Mouse (Mus musculus) lung, embryonic 14.5 days (tissue): ENCODE results near the gene Slc16a7. TPM values are rescaled to one million over a fixed set of nuclear protein-coding genes. Genes with fewer than 3 reads are reported as not detected.
A peak's percentile ranks its signal among the peaks of the same experiment; 100 is the strongest.

ENCODE experiments used
- ATAC-seq: fragments of 200-750 bp; cut with Nextera tagmentation; 2 replicates; pipeline ENCODE4 v1.8.0; 2017; ENCODE audit warnings: mild to moderate bottlenecking, moderate TSS enrichment, moderate library complexity; ENCODE audit not compliant: insufficient read depth
- DNase-seq: peaks from one replicate; pipeline ENCODE4 v3.0.0-alpha.2; 2015
- H3K27ac ChIP-seq: fragments of 300-500 bp; sonication (generic); 2 replicates; pipeline ENCODE4 v1.5.1; 2014; ENCODE audit warnings: low read depth, mild to moderate bottlenecking, moderate library complexity
- H3K27me3 ChIP-seq: fragments of 300-500 bp; sonication (generic); 2 replicates; pipeline ENCODE4 v1.6.1; 2014; ENCODE audit warnings: low read length, control low read depth; ENCODE audit not compliant: insufficient read depth
- H3K36me3 ChIP-seq: fragments of 300-500 bp; sonication (generic); 2 replicates; pipeline ENCODE4 v1.6.1; 2014; ENCODE audit warnings: control low read depth; ENCODE audit not compliant: insufficient read depth
- H3K4me1 ChIP-seq: fragments of 300-500 bp; sonication (generic); 2 replicates; pipeline ENCODE4 v1.6.1; 2014; ENCODE audit warnings: antibody characterized with exemption, control low read depth; ENCODE audit not compliant: insufficient read depth
- H3K4me2 ChIP-seq: fragments of 300-500 bp; sonication (generic); 2 replicates; pipeline ENCODE4 v1.6.1; 2014; ENCODE audit warnings: mild to moderate bottlenecking
- H3K4me3 ChIP-seq: fragments of 300-500 bp; sonication (generic); 2 replicates; pipeline ENCODE4 v1.5.1; 2014; ENCODE audit warnings: low read depth, low read length
- H3K9ac ChIP-seq: fragments of 300-500 bp; sonication (generic); 2 replicates; pipeline ENCODE4 v1.6.1; 2014
- H3K9me3 ChIP-seq: fragments of 300-500 bp; sonication (generic); 2 replicates; pipeline ENCODE4 v1.6.1; 2016; ENCODE audit warnings: low read depth, low read length, control low read depth
- CTCF ChIP-seq: IDR thresholded peaks from 2 replicates; pipeline ENCODE4 v1.5.1; 2016; ENCODE audit warnings: antibody characterized with exemption, low read depth
- WGBS: fragments of 180-500 bp; shearing (Covaris S2); extraction: QIAGEN DNeasy Blood & Tissue Kit; methylation state at CpG from one replicate; pipeline ENCODE4 v1.1.7; 2014; 5-methylcytosine and 5-hydroxymethylcytosine counted together
- polyA plus RNA-seq: library from polyadenylated mRNA; unstranded; fragments of >200 nt; fragmentation: Nextera tagmentation; extraction: Ambion mirVana; gene quantifications from 2 replicates; pipeline ENCODE4 v1.2.1, GENCODE M21; 2014

The Slc16a7 gene
- polyA plus RNA-seq, 1 experiment from 2014 or later, result 5.4 TPM

DNA sequence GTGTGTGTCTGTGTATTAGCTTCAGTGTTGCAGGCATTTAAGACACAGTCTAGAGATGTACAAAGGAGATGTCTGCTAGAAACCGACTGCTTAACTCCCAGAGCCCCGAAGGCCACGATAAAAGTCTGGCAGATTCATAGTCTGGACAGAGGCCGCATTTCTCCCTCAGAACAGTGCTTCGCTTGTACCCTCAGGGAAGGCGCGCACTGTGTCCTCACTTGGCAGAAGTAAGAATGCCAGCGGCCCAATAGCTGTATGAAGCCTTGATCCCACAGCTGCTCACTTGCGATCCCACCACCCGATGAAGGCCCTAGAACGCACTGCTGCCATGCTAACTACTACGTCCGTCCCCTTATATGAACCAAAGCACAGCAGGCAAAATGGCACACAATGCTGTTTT is 16.6 kb downstream of the Slc16a7 start:
- no peak overlapping the region for H3K27ac ChIP-seq
- H3K9ac ChIP-seq, result no peak overlapping the region
- WGBS, result 94% methylated on average over 13 of the region's 13 CpGs
- no peaks in the 10 kb centered on the region for H3K36me3 ChIP-seq
- no peaks in the 10 kb centered on the region for H3K4me1 ChIP-seq
- ATAC-seq, result no peak
- no peak overlapping the region for H3K4me3 ChIP-seq
- H3K27me3 ChIP-seq, result no peaks in the 10 kb centered on the region
- TF ChIP-seq CTCF, result no peak
- H3K4me2 ChIP-seq, result no peak overlapping the region
- no peaks in the 10 kb centered on the region for H3K9me3 ChIP-seq
- no peak for DNase-seq

DNA sequence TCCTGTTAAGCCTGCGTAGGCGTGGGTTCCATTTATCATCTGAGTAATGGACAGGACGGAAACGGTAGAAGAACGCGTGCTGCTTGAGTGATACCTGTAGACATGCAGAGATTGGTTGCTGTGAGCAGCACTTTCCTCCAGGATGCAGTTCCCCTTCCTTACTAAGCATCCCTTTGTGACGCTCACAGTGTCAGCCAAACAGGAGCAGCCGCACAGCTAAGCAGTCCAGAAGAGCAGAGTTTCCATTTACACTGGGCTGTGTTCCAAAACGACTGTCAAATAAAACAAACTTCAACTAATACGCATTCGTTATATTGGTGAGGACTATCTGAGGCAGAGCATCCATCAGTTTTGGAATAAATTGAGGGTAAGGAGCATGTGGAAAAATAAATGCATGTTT is 17.8 kb downstream of the Slc16a7 start:
- WGBS, result 55% methylated on average over 11 of the region's 11 CpGs

DNA sequence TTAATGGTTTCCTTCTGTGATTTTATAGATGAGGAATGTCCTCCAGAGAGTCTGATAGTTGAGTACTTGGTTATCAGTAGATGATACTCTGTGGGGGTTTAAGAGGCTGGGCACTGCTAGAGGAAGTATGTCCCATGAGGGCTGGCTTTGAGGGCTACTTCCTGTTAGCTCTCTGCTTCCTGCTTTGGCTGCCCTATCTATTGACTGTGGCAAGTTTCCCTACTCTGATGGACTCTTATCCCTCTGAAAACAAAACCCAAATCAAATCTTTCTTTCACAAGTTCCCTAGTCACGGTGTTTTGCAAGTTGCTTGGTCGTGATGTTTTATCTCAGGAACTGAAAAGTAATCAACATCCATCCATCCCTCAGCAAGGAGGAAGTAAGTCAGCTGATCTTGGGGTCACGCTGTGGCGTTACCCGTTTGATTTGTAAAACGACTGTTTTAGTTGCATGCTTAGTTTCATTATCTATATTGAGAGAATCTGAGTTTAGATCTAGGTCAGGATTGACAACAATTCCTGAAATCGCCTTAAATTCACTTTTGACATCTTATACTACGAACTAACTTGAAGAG is 19.1 kb downstream of the Slc16a7 start:
- Histone ChIP-seq H3K27me3 (no peaks in the 10 kb centered on the region), H3K9ac (no peak overlapping the region), H3K36me3 (no peaks in the 10 kb centered on the region), H3K4me2 (no peak overlapping the region), H3K27ac (no peak overlapping the region), H3K4me3 (no peak overlapping the region), H3K9me3 (no peaks in the 10 kb centered on the region), H3K4me1 (no peaks in the 10 kb centered on the region)
- ATAC-seq (no peak), DNase-seq (no peak)
- TF ChIP-seq CTCF, result no peak
- WGBS, result 59% methylated on average over 8 of the region's 8 CpGs

More for the DNA sequence above, 17.8 kb downstream of the Slc16a7 start:
- DNase-seq, result peak; percentile 70
- H3K27ac ChIP-seq, result no peak overlapping the region
- no peak overlapping the region for H3K4me2 ChIP-seq
- H3K9ac ChIP-seq, result no peak overlapping the region
- H3K27me3 ChIP-seq, result no peaks in the 10 kb centered on the region
- ATAC-seq, result peak; percentile 44; the same call in 1 of the 2 replicates
- TF ChIP-seq CTCF, result no peak
- no peak overlapping the region for H3K4me3 ChIP-seq
- no peaks in the 10 kb centered on the region for H3K4me1 ChIP-seq
- no peaks in the 10 kb centered on the region for H3K9me3 ChIP-seq
- H3K36me3 ChIP-seq, result no peaks in the 10 kb centered on the region

DNA sequence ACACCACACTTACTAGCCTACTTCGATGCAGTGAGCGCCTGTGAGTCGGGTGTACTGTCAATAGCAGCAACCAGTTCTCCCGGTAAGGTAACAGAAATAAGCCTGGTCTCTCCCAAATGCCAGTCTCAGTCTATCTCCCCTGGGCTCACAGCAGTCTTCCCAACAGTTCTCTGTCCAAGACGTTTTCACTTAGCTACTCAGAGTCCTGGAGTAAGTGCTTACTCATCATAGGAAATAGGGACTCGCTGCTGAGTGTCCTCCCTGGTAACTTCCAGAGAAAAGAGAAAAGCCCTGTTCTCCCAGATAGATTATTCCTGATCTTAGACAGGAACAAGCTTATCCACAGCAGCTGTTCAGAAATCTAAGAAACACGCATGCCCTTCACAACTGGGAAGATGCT is 30.8 kb downstream of the Slc16a7 start:
- Histone ChIP-seq H3K9ac (no peak overlapping the region), H3K27ac (no peak overlapping the region), H3K4me1 (no peaks in the 10 kb centered on the region), H3K36me3 (no peaks in the 10 kb centered on the region), H3K9me3 (no peaks in the 10 kb centered on the region), H3K4me3 (no peak overlapping the region), H3K27me3 (no peaks in the 10 kb centered on the region), H3K4me2 (no peak overlapping the region)
- DNase-seq, result no peak
- no peak for ATAC-seq
- TF ChIP-seq CTCF, result no peak
- WGBS, result 80% methylated on average over 7 of the region's 7 CpGs

DNA sequence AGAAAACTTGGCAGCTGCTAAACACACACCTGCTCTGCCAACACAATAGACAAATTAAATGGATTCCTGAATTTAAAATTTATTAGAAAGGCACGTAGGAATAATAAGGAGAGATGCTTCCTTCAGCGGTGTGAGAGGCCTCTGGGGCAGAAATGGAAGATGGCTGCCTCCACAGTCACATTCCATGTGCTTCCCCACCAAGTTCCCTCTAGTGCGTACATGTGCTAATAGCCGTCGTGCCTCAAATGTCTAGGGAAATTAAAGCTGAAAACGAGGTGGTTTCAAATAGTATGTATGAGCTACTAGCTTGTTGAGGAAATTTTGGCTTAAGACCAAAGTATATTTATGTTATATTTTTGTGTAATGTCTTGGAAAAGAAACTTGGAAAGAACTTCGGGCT is 36.5 kb downstream of the Slc16a7 start:
- no peak overlapping the region for H3K27ac ChIP-seq
- H3K4me2 ChIP-seq, result no peak overlapping the region
- H3K4me3 ChIP-seq, result no peak overlapping the region
- H3K9me3 ChIP-seq, result no peaks in the 10 kb centered on the region
- no peaks in the 10 kb centered on the region for H3K4me1 ChIP-seq
- WGBS, result 64% methylated on average over 7 of the region's 7 CpGs
- TF ChIP-seq CTCF, result no peak
- no peaks in the 10 kb centered on the region for H3K36me3 ChIP-seq
- H3K9ac ChIP-seq, result no peak overlapping the region
- ATAC-seq (no peak), DNase-seq (peak; percentile 23)
- no peaks in the 10 kb centered on the region for H3K27me3 ChIP-seq

DNA sequence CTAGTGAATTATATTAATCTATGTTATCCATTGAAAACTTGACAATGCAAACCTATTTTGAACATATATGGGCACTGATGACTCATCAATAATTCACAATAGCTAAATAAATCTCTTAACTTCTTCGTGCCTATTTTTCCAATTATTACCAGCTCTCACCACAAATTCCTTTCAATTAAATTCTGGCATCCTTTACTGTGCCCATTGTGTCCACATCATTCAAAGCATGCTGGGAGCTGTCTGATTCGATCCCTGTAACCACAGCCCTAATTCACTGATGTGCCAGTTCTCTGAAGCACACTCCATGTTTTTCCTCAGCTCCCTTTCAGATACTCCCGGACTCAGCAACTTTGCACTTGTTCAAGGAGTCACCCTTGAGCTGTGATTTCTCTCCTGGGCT is 41.1 kb downstream of the Slc16a7 start:
- H3K27ac ChIP-seq, result no peak overlapping the region
- DNase-seq (no peak), ATAC-seq (no peak)
- TF ChIP-seq CTCF, result no peak
- WGBS, result 78% methylated on average over 3 of the region's 3 CpGs
- no peaks in the 10 kb centered on the region for H3K36me3 ChIP-seq
- no peaks in the 10 kb centered on the region for H3K4me1 ChIP-seq
- H3K4me2 ChIP-seq, result no peak overlapping the region
- H3K9me3 ChIP-seq, result no peaks in the 10 kb centered on the region
- no peak overlapping the region for H3K4me3 ChIP-seq
- H3K9ac ChIP-seq, result no peak overlapping the region
- no peaks in the 10 kb centered on the region for H3K27me3 ChIP-seq

DNA sequence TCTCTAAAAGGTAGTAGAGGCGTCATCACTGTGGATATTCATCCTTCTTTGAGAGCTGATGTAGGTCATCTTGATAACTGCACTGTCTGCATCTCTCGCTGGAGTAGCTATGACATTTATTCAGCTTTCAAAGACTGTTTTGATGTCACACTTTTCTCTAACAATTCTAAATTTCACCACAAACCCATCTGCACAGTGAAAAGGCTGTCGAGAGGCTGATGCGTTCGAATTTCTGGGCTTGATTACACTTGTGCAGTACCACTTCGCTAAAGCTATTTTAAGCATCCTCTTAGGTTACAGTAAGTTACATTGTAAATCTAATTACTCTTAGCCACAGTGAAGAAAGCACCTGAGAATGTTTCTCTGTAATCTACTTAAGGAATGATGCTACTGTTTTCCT is 42.1 kb downstream of the Slc16a7 start:
- no peak for ATAC-seq
- no peaks in the 10 kb centered on the region for H3K27me3 ChIP-seq
- no peaks in the 10 kb centered on the region for H3K36me3 ChIP-seq
- TF ChIP-seq CTCF, result no peak
- no peak overlapping the region for H3K4me2 ChIP-seq
- no peak overlapping the region for H3K9ac ChIP-seq
- DNase-seq, result no peak
- H3K4me1 ChIP-seq, result no peaks in the 10 kb centered on the region
- no peak overlapping the region for H3K4me3 ChIP-seq
- WGBS, result 71% methylated on average over 6 of the region's 6 CpGs
- no peaks in the 10 kb centered on the region for H3K9me3 ChIP-seq
- H3K27ac ChIP-seq, result no peak overlapping the region

DNA sequence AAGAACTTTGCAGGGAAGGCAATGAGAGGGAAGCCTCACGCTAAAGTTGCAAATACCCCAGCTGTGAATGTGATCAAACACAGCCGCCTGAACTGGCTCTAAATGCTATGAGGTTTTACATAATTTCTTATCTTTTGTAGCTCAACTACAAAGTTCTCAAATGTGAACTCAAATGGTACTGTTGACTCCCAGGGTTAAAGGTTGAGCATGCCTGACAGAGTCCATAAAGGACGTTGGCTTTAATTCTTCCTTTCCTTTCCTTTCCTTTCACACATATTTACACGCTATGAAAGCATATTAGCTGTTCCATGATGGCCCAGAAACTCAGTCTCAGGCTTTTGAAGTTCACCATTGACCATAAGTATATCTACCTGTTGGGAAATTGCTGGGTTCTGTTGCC is 42.9 kb downstream of the Slc16a7 start:
- Histone ChIP-seq H3K4me3 (no peak overlapping the region), H3K4me1 (no peaks in the 10 kb centered on the region), H3K4me2 (no peak overlapping the region), H3K9me3 (no peaks in the 10 kb centered on the region), H3K36me3 (no peaks in the 10 kb centered on the region), H3K27me3 (no peaks in the 10 kb centered on the region), H3K27ac (no peak overlapping the region), H3K9ac (no peak overlapping the region)
- no peak for ATAC-seq
- WGBS, result 40% methylated on average over 4 of the region's 4 CpGs
- no peak for TF ChIP-seq CTCF
- no peak for DNase-seq
